Mouse (Mus musculus): ENCODE results near the gene Fyb. TPM values are rescaled to one million over a fixed set of nuclear protein-coding genes. Genes with fewer than 3 reads are reported as not detected.

Gene Fyb
- 4.8 and 5.5 TPM in 2 replicates for polyA plus RNA-seq (2016; fragmentation: Nextera tagmentation; extraction: Ambion mirVana)

GRCm38 (mm10) chr15:6522653-6523167 lies at the start of gene Fyb:
Gene Fyb (plus strand): TSS chr15:6522853.
- H3K27me3 ChIP-seq, result no peaks in the 10 kb centered on the region
- no peak within 1 kb of the TSS for H3K4me3 ChIP-seq
- H3K27ac ChIP-seq, result no peak within 1 kb of the TSS
- no peaks in the 10 kb centered on the region for H3K4me1 ChIP-seq
- H3K36me3 ChIP-seq, result no peaks in the 10 kb centered on the region
- H3K9me3 ChIP-seq (replicated peaks), result no peaks in the 10 kb centered on the region
- WGBS, result 87% methylated on average over 8 of the region's 8 CpGs
- no peak within 1 kb of the TSS for H3K4me2 ChIP-seq (replicated peaks)
- H3K9ac ChIP-seq, result no peak within 1 kb of the TSS
- no peak for ATAC-seq (ENCODE audit: low FRiP score)

- ATAC-seq (ENCODE audit: low FRiP score), result no peak
- H3K4me2 ChIP-seq (replicated peaks), result no peak overlapping the region
- H3K4me3 ChIP-seq, result no peak overlapping the region
- WGBS, result 76% methylated on average over 3 of the region's 3 CpGs
- no peak overlapping the region for H3K27ac ChIP-seq
- H3K4me1 ChIP-seq, result no peaks in the 10 kb centered on the region
- H3K9me3 ChIP-seq (replicated peaks), result no peaks in the 10 kb centered on the region
- H3K36me3 ChIP-seq, result no peaks in the 10 kb centered on the region
- H3K27me3 ChIP-seq, result no peaks in the 10 kb centered on the region
- no peak overlapping the region for H3K9ac ChIP-seq
These were observed 39.1 kb upstream of the Fyb start for GRCm38 (mm10) chr15:6483561-6483960.

GRCm38 (mm10) chr15:6492386-6492785 lies 30.3 kb upstream of the Fyb start:
- Histone ChIP-seq H3K36me3 (no peaks in the 10 kb centered on the region), H3K4me1 (no peaks in the 10 kb centered on the region), H3K27me3 (no peaks in the 10 kb centered on the region), H3K4me3 (no peak overlapping the region), H3K9me3 (replicated peaks) (no peaks in the 10 kb centered on the region), H3K4me2 (replicated peaks) (no peak overlapping the region), H3K27ac (no peak overlapping the region), H3K9ac (no peak overlapping the region)
- 95% methylated on average over 2 of the region's 2 CpGs for WGBS
- no peak for ATAC-seq (ENCODE audit: low FRiP score)

- WGBS, result 64% methylated on average over 10 of the region's 10 CpGs
- Histone ChIP-seq H3K4me3 (no peak overlapping the region), H3K4me2 (replicated peaks) (no peak overlapping the region), H3K27ac (no peak overlapping the region), H3K27me3 (no peaks in the 10 kb centered on the region), H3K36me3 (no peaks in the 10 kb centered on the region), H3K9ac (no peak overlapping the region), H3K4me1 (no peaks in the 10 kb centered on the region), H3K9me3 (replicated peaks) (no peaks in the 10 kb centered on the region)
- 0 out of 2 replicates have a peak, but pooled peaks have one; percentile 32 for ATAC-seq (ENCODE audit: low FRiP score)
These were observed 24.1 kb upstream of the Fyb start for GRCm38 (mm10) chr15:6498396-6499070.

GRCm38 (mm10) chr15:6500787-6501186 lies 21.9 kb upstream of the Fyb start:
- H3K4me1 ChIP-seq, result no peaks in the 10 kb centered on the region
- no peak overlapping the region for H3K4me2 ChIP-seq (replicated peaks)
- H3K27me3 ChIP-seq, result no peaks in the 10 kb centered on the region
- H3K9ac ChIP-seq, result no peak overlapping the region
- H3K36me3 ChIP-seq, result no peaks in the 10 kb centered on the region
- ATAC-seq (ENCODE audit: low FRiP score), result no peak
- 58% methylated on average over 1 of the region's 1 CpGs for WGBS
- H3K9me3 ChIP-seq (replicated peaks), result no peaks in the 10 kb centered on the region
- no peak overlapping the region for H3K27ac ChIP-seq
- H3K4me3 ChIP-seq, result no peak overlapping the region

GRCm38 (mm10) chr15:6517525-6517924 lies 5.1 kb upstream of the Fyb start:
- 80% methylated on average over 1 of the region's 1 CpGs for WGBS
- H3K27ac ChIP-seq, result no peak overlapping the region
- H3K9me3 ChIP-seq (replicated peaks), result no peaks in the 10 kb centered on the region
- no peaks in the 10 kb centered on the region for H3K4me1 ChIP-seq
- H3K36me3 ChIP-seq, result no peaks in the 10 kb centered on the region
- no peak overlapping the region for H3K4me2 ChIP-seq (replicated peaks)
- no peak for ATAC-seq (ENCODE audit: low FRiP score)
- no peaks in the 10 kb centered on the region for H3K27me3 ChIP-seq
- H3K4me3 ChIP-seq, result no peak overlapping the region
- H3K9ac ChIP-seq, result no peak overlapping the region

GRCm38 (mm10) chr15:6519417-6520255 lies 3.0 kb upstream of the Fyb start:
- Histone ChIP-seq H3K27ac (no peak overlapping the region), H3K36me3 (no peaks in the 10 kb centered on the region), H3K27me3 (no peaks in the 10 kb centered on the region), H3K9me3 (replicated peaks) (no peaks in the 10 kb centered on the region), H3K4me1 (no peaks in the 10 kb centered on the region), H3K4me2 (replicated peaks) (no peak overlapping the region), H3K4me3 (no peak overlapping the region), H3K9ac (no peak overlapping the region)
- 89% methylated on average over 19 of the region's 19 CpGs for WGBS
- no peak for ATAC-seq (ENCODE audit: low FRiP score)

- WGBS, result 87% methylated on average over 10 of the region's 10 CpGs
- no peak for ATAC-seq (ENCODE audit: low FRiP score)
These were observed 2.0 kb upstream of the Fyb start for GRCm38 (mm10) chr15:6520505-6521155.

GRCm38 (mm10) chr15:6524801-6525200 lies 2.1 kb downstream of the Fyb start:
- Histone ChIP-seq H3K27ac (no peak overlapping the region), H3K9ac (no peak overlapping the region), H3K4me3 (no peak overlapping the region), H3K4me1 (no peaks in the 10 kb centered on the region), H3K9me3 (replicated peaks) (no peaks in the 10 kb centered on the region), H3K36me3 (no peaks in the 10 kb centered on the region), H3K4me2 (replicated peaks) (no peak overlapping the region), H3K27me3 (no peaks in the 10 kb centered on the region)
- WGBS, result 94% methylated on average over 2 of the region's 2 CpGs
- no peak for ATAC-seq (ENCODE audit: low FRiP score)

More at GRCm38 (mm10) chr15:6520505-6521155, 2.0 kb upstream of the Fyb start:
- Histone ChIP-seq H3K27ac (no peak overlapping the region), H3K9ac (no peak overlapping the region), H3K9me3 (replicated peaks) (no peaks in the 10 kb centered on the region), H3K27me3 (no peaks in the 10 kb centered on the region), H3K4me2 (replicated peaks) (no peak overlapping the region), H3K4me1 (no peaks in the 10 kb centered on the region), H3K4me3 (no peak overlapping the region), H3K36me3 (no peaks in the 10 kb centered on the region)

- Histone ChIP-seq H3K27me3 (no peaks in the 10 kb centered on the region), H3K4me2 (replicated peaks) (no peak overlapping the region), H3K4me3 (no peak overlapping the region), H3K9ac (no peak overlapping the region), H3K27ac (no peak overlapping the region), H3K4me1 (no peaks in the 10 kb centered on the region), H3K36me3 (no peaks in the 10 kb centered on the region), H3K9me3 (replicated peaks) (no peaks in the 10 kb centered on the region)
- WGBS, result 87% methylated on average over 3 of the region's 3 CpGs
- no peak for ATAC-seq (ENCODE audit: low FRiP score)
These were observed 2.7 kb downstream of the Fyb start for GRCm38 (mm10) chr15:6525386-6525785.

GRCm38 (mm10) chr15:6533858-6534343 lies 11.2 kb downstream of the Fyb start:
- Histone ChIP-seq H3K9ac (no peak overlapping the region), H3K9me3 (replicated peaks) (no peaks in the 10 kb centered on the region), H3K36me3 (no peaks in the 10 kb centered on the region), H3K4me2 (replicated peaks) (no peak overlapping the region), H3K4me1 (no peaks in the 10 kb centered on the region), H3K4me3 (no peak overlapping the region), H3K27me3 (no peaks in the 10 kb centered on the region), H3K27ac (no peak overlapping the region)
- no peak for ATAC-seq (ENCODE audit: low FRiP score)
- WGBS, result 89% methylated on average over 3 of the region's 3 CpGs

GRCm38 (mm10) chr15:6534592-6534991 lies 11.9 kb downstream of the Fyb start:
- Histone ChIP-seq H3K4me1 (no peaks in the 10 kb centered on the region), H3K9ac (no peak overlapping the region), H3K27ac (no peak overlapping the region), H3K36me3 (no peaks in the 10 kb centered on the region), H3K4me3 (no peak overlapping the region), H3K27me3 (no peaks in the 10 kb centered on the region), H3K9me3 (replicated peaks) (no peaks in the 10 kb centered on the region), H3K4me2 (replicated peaks) (no peak overlapping the region)
- 87% methylated on average over 8 of the region's 8 CpGs for WGBS
- no peak for ATAC-seq (ENCODE audit: low FRiP score)
